Mouse (Mus musculus) liver, embryonic 15.5 days (tissue): ENCODE data around the gene E330021D16Rik. TPM values are rescaled to one million over a fixed set of nuclear protein-coding genes. Genes with fewer than 3 reads are reported as not detected.
"Not testable (repeated sequence)": the region's sequence is repeated elsewhere in the genome, so short reads cannot be mapped to it uniquely, and the experiment has no call there.

Experiments
- ATAC-seq: fragments of 200-750 bp; cut with Nextera tagmentation; 2 replicates; pipeline ENCODE4 v1.8.0; 2017; ENCODE audit warnings: moderate number of reproducible peaks, mild to moderate bottlenecking, moderate library complexity; ENCODE audit not compliant: insufficient read depth
- H3K27ac ChIP-seq: fragments of 300-500 bp; sonication (generic); replicated peaks from 2 replicates; pipeline ENCODE4 v1.5.1; 2015; ENCODE audit warnings: mild to moderate bottlenecking, inconsistent platforms
- H3K27me3 ChIP-seq: fragments of 300-500 bp; sonication (generic); 2 replicates; pipeline ENCODE4 v1.6.1; 2015; ENCODE audit warnings: mild to moderate bottlenecking, inconsistent platforms
- H3K36me3 ChIP-seq: fragments of 300-500 bp; sonication (generic); replicated peaks from 2 replicates; pipeline ENCODE4 v1.6.1; 2015; ENCODE audit warnings: moderate library complexity, mild to moderate bottlenecking, inconsistent platforms
- H3K4me1 ChIP-seq: fragments of 300-500 bp; sonication (generic); replicated peaks from 2 replicates; pipeline ENCODE4 v1.6.1; 2015; ENCODE audit warnings: inconsistent platforms
- H3K4me2 ChIP-seq: fragments of 300-500 bp; sonication (generic); 2 replicates; pipeline ENCODE4 v1.6.1; 2015; ENCODE audit warnings: moderate library complexity, mild to moderate bottlenecking, inconsistent platforms
- H3K4me3 ChIP-seq: fragments of 300-500 bp; sonication (generic); replicated peaks from 2 replicates; pipeline ENCODE4 v1.5.1; 2015; ENCODE audit warnings: mild to moderate bottlenecking, inconsistent platforms
- H3K9ac ChIP-seq: fragments of 300-500 bp; sonication (generic); 2 replicates; pipeline ENCODE4 v1.6.1; 2015; ENCODE audit warnings: moderate library complexity, mild to moderate bottlenecking, inconsistent platforms
- H3K9me3 ChIP-seq: fragments of 300-500 bp; sonication (generic); replicated peaks from 2 replicates; pipeline ENCODE4 v1.6.1; 2016; ENCODE audit warnings: inconsistent platforms
- WGBS: fragments of 180-500 bp; shearing (Covaris S2); methylation state at CpG from one replicate; pipeline ENCODE4 v1.1.7; 2015; ENCODE audit warnings: mixed read lengths; ENCODE audit not compliant: insufficient replicate concordance; 5-methylcytosine and 5-hydroxymethylcytosine counted together
- polyA plus RNA-seq: library from polyadenylated mRNA; unstranded; fragments of >200 nt; fragmentation: Nextera tagmentation; extraction: Ambion mirVana; gene quantifications from 2 replicates; pipeline ENCODE4 v1.2.1, GENCODE M21; 2015

E330021D16Rik gene
- polyA plus RNA-seq, 1 experiment from 2014 or later, result 0.48 TPM

GRCm38 (mm10) chr6:136439205-136439604 lies 23.8 kb upstream of the E330021D16Rik start:
- H3K4me3 ChIP-seq, H3K9me3 ChIP-seq, H3K9ac ChIP-seq, ATAC-seq, H3K4me2 ChIP-seq, H3K4me1 ChIP-seq, H3K27me3 ChIP-seq, H3K27ac ChIP-seq, H3K36me3 ChIP-seq: not testable (repeated sequence)
- WGBS, result 45% methylated on average over 2 of the region's 2 CpGs

DNA sequence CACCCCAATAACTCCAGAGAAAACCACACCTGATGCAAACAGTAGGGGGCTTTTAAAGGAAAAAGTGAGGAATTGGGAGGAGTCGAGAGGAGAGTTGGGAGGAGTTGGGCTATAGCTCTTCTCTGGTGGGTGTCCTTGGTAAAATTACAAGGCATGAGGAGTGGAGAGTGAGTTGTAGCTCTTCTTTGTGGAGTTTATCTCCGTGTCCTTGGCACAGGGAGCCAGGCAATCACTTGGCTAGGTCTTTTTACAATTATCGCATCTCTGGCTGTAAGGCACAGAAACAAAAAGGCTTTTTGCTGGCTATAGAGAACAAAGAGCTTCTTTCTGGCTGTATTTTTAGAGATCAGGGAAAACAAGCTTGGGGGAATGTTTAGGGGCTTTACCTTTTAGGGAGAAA lies 20.8 kb upstream of the E330021D16Rik start:
- not testable (repeated sequence) for H3K9ac ChIP-seq, H3K27me3 ChIP-seq, H3K4me3 ChIP-seq, H3K9me3 ChIP-seq, H3K27ac ChIP-seq, ATAC-seq, H3K4me1 ChIP-seq, H3K36me3 ChIP-seq, H3K4me2 ChIP-seq
- 79% methylated on average over 3 of the region's 3 CpGs for WGBS

DNA sequence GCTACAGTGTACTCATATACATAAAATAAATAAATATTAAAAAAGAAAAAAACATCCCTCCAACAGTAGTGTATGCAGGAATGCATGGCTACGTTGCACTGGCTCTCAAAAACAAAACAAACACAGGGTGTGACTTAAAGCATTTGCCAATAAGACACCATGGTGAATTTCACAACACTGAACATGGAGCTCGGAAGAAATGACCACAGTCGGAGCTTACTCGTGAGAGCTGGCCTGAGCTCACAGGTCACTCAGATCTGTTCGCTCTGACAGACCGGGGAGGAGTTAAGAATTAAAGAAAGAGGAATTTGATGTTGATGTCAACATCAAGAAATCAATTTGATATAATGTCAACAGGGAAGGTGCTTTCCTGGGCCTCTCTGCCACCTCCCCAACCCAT lies 18.2 kb upstream of the E330021D16Rik start:
- WGBS, result 76% methylated on average over 6 of the region's 6 CpGs
- H3K4me2 ChIP-seq, result no peak overlapping the region
- no peaks in the 10 kb centered on the region for H3K36me3 ChIP-seq

DNA sequence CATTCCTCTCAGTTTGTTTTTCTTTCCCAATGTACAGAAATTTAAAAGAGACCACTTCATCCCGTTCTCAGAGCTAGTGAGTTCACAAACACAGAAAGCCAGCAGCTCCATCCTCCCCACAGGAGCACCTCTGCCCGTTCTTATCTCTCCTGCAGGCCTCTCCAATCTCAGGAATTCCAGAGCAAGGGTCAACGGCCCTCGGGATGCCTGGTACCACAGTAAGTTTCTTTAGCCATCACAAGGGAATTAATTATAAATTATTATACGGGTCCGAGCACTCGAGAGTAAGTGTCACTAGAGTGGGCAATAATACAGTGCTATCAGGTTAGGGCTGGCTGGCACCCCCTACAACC lies 16.5 kb upstream of the E330021D16Rik start:
- H3K9ac ChIP-seq, result no peak overlapping the region
- H3K4me3 ChIP-seq, result no peak overlapping the region
- no peaks in the 10 kb centered on the region for H3K36me3 ChIP-seq
- no peaks in the 10 kb centered on the region for H3K27me3 ChIP-seq
- no peak overlapping the region for H3K27ac ChIP-seq
- no peak overlapping the region for H3K4me2 ChIP-seq
- peaks cover 9% of the 10 kb centered on the region for H3K4me1 ChIP-seq
- H3K9me3 ChIP-seq, result no peaks in the 10 kb centered on the region
- no peak for ATAC-seq
- 47% methylated on average over 7 of the region's 7 CpGs for WGBS

More for the DNA sequence above, 18.2 kb upstream of the E330021D16Rik start:
- no peaks in the 10 kb centered on the region for H3K9me3 ChIP-seq
- no peak overlapping the region for H3K27ac ChIP-seq
- no peaks in the 10 kb centered on the region for H3K27me3 ChIP-seq
- no peak for ATAC-seq
- no peak overlapping the region for H3K4me3 ChIP-seq
- H3K9ac ChIP-seq, result no peak overlapping the region
- H3K4me1 ChIP-seq, result peaks cover 9% of the 10 kb centered on the region

DNA sequence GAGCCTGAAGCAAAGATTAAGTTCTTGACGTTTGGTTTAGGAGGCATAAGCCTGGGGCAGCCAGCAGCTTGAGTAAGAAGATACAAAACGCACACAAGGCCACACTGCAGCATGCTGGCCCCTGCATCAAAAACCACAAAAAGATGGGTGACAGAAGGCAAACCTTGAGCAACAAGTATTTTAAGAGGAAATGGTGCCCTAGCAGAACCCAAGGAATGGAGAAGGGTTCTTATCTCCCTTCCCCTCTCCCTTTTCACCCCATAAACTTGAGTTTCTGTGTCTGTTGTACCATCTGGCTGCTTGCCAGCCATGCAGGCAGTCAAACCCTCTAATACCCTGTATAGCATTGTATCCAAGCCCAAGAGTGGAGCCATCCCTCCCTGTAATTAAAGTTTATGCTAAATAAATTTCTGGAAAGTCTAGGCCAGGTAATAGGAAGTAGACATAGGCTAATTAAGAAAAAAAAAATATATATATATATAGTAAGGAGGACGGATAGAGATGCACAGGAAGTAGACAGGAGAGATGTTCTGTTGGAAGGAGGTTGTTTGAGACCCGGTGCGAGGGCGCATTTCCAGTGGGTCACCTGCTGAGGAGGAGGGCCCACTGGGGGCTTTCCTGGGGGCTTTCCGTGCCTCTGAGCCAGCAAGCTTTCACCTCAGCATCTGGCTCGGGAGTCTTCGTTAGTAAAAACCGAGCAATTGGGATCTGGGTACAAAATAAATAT lies 16.0 kb upstream of the E330021D16Rik start:
- ATAC-seq, result no peak
- H3K4me3 ChIP-seq, result no peak overlapping the region
- H3K9me3 ChIP-seq, result no peaks in the 10 kb centered on the region
- H3K27ac ChIP-seq, result no peak overlapping the region
- H3K9ac ChIP-seq, result no peak overlapping the region
- 47% methylated on average over 10 of the region's 10 CpGs for WGBS
- no peaks in the 10 kb centered on the region for H3K36me3 ChIP-seq
- H3K4me2 ChIP-seq, result no peak overlapping the region
- H3K27me3 ChIP-seq, result no peaks in the 10 kb centered on the region
- peaks cover 9% of the 10 kb centered on the region for H3K4me1 ChIP-seq

- no peak overlapping the region for H3K9ac ChIP-seq
- no peak overlapping the region for H3K4me3 ChIP-seq
- 51% methylated on average over 4 of the region's 4 CpGs for WGBS
- H3K4me1 ChIP-seq, result peaks cover 9% of the 10 kb centered on the region
- no peaks in the 10 kb centered on the region for H3K27me3 ChIP-seq
- H3K9me3 ChIP-seq, result no peaks in the 10 kb centered on the region
- no peak for ATAC-seq
- no peaks in the 10 kb centered on the region for H3K36me3 ChIP-seq
- H3K27ac ChIP-seq, result no peak overlapping the region
- H3K4me2 ChIP-seq, result no peak overlapping the region
These were observed 14.1 kb upstream of the E330021D16Rik start for GRCm38 (mm10) chr6:136429441-136429840.

- Histone ChIP-seq H3K27me3 (no peaks in the 10 kb centered on the region), H3K4me3 (no peak overlapping the region), H3K9ac (no peak overlapping the region), H3K36me3 (no peaks in the 10 kb centered on the region), H3K4me2 (no peak overlapping the region), H3K4me1 (peaks cover 9% of the 10 kb centered on the region), H3K9me3 (no peaks in the 10 kb centered on the region), H3K27ac (no peak overlapping the region)
- WGBS, result 69% methylated on average over 5 of the region's 5 CpGs
- ATAC-seq, result no peak
These were observed 13.0 kb upstream of the E330021D16Rik start for GRCm38 (mm10) chr6:136428412-136428811.

GRCm38 (mm10) chr6:136427240-136427639 lies 11.9 kb upstream of the E330021D16Rik start:
- Histone ChIP-seq H3K4me2 (no peak overlapping the region), H3K27ac (no peak overlapping the region)

GRCm38 (mm10) chr6:136425956-136426355 lies 10.6 kb upstream of the E330021D16Rik start:
- Histone ChIP-seq H3K9me3 (no peaks in the 10 kb centered on the region), H3K27me3 (no peaks in the 10 kb centered on the region), H3K4me3 (no peak overlapping the region), H3K4me2 (no peak overlapping the region), H3K9ac (no peak overlapping the region), H3K36me3 (no peaks in the 10 kb centered on the region), H3K27ac (no peak overlapping the region), H3K4me1 (peaks cover under 1% of the 10 kb centered on the region; the same call in 1 of the 2 replicates)
- 66% methylated on average over 5 of the region's 5 CpGs for WGBS
- ATAC-seq, result no peak

More at GRCm38 (mm10) chr6:136427240-136427639, 11.9 kb upstream of the E330021D16Rik start:
- WGBS, result 58% methylated on average over 6 of the region's 6 CpGs
- Histone ChIP-seq H3K9ac (no peak overlapping the region), H3K9me3 (no peaks in the 10 kb centered on the region), H3K27me3 (no peaks in the 10 kb centered on the region), H3K4me1 (peaks cover 9% of the 10 kb centered on the region), H3K36me3 (no peaks in the 10 kb centered on the region), H3K4me3 (no peak overlapping the region)
- no peak for ATAC-seq

DNA sequence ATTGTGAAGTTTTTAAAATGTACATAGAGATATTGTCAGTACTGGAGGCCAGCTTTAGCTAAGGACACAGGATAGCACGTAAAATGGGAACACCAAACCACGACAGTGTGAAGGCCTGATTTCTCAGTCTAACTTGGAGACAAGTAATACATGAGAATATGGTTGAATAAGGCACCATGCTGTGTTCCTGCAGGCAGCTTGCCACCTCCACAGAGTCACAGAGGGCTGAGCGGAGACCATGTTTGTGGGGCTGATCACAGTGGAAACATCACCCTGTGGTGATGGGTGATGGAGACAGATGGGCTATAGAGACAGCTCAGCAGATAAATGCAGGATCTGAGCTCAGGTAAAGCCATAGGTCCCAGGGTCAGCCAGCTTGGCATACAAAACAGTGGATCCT lies 8.8 kb upstream of the E330021D16Rik start:
- Histone ChIP-seq H3K36me3 (no peaks in the 10 kb centered on the region), H3K9ac (no peak overlapping the region), H3K9me3 (no peaks in the 10 kb centered on the region), H3K4me2 (no peak overlapping the region), H3K4me1 (0 out of 2 replicates have a peak, but pooled peaks cover 3% of the 10 kb centered on the region), H3K27ac (no peak overlapping the region), H3K27me3 (no peaks in the 10 kb centered on the region), H3K4me3 (no peak overlapping the region)
- WGBS, result 65% methylated on average over 3 of the region's 3 CpGs
- no peak for ATAC-seq

DNA sequence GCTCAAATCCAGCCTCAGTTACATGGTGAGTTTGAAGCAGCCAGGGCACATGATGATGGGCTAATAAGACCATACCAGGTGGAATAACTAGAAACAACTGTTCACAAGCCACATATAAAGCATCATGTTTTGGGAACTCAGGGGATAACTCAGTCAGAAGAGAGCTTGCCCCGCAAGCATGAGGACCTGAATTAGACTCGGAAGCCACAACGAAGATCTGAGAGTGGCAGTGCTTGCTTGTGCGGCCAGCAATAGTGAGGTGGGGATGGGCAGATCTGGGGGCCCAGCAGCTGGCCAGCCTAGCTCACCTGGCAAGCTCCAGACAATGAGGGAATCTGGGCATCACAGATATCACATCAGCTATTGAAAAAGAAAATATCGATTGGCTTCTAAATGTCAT lies 7.8 kb upstream of the E330021D16Rik start:
- Histone ChIP-seq H3K27ac (no peak overlapping the region), H3K36me3 (no peaks in the 10 kb centered on the region), H3K9ac (no peak overlapping the region), H3K4me1 (0 out of 2 replicates have a peak, but pooled peaks cover 7% of the 10 kb centered on the region), H3K27me3 (no peaks in the 10 kb centered on the region), H3K4me3 (no peak overlapping the region), H3K4me2 (no peak overlapping the region), H3K9me3 (no peaks in the 10 kb centered on the region)
- WGBS, result 78% methylated on average over 5 of the region's 5 CpGs
- no peak for ATAC-seq
